Mouse (Mus musculus) G1E (cell line): ENCODE data around the gene Serp2. TPM values are rescaled to one million over a fixed set of nuclear protein-coding genes. Genes with fewer than 3 reads are reported as not detected.

ENCODE experiments used
- ATAC-seq: 2 replicates; pipeline ENCODE4 v1.8.0; 2016; ENCODE audit warnings: mild to moderate bottlenecking; ENCODE audit not compliant: insufficient number of reproducible peaks, poor library complexity, low FRiP score, severe bottlenecking; ENCODE audit errors: extremely low read depth
- DNase-seq: peaks from one replicate; pipeline ENCODE4 v3.0.0; 2012; ENCODE audit warnings: low spot score
- H3K27me3 ChIP-seq: 2 replicates; pipeline ENCODE4 v1.6.1; 2012; ENCODE audit warnings: mild to moderate bottlenecking, low read length, inconsistent platforms; ENCODE audit not compliant: insufficient read depth
- H3K36me3 ChIP-seq: replicated peaks from 2 replicates; pipeline ENCODE3; 2012; ENCODE audit warnings: mild to moderate bottlenecking, inconsistent platforms
- H3K4me1 ChIP-seq: 2 replicates; pipeline ENCODE4 v1.6.1; 2012; ENCODE audit warnings: low read depth, low read length, inconsistent platforms, mixed read lengths; ENCODE audit not compliant: insufficient read depth
- H3K4me3 ChIP-seq: 2 replicates; pipeline ENCODE4 v1.5.1; 2012; ENCODE audit warnings: low read depth, mild to moderate bottlenecking, inconsistent platforms, low read length, moderate library complexity, mixed read lengths
- H3K9me3 ChIP-seq: replicated peaks from 2 replicates; pipeline ENCODE4 v1.6.1; 2012; ENCODE audit warnings: inconsistent platforms
- CTCF ChIP-seq: IDR thresholded peaks from 2 replicates; pipeline ENCODE4 v1.5.1; 2012; ENCODE audit warnings: low read depth, low read length, inconsistent platforms, mixed read lengths
- GATA1 ChIP-seq: IDR thresholded peaks from 2 replicates; pipeline ENCODE4 v1.6.1; 2012; ENCODE audit warnings: borderline replicate concordance, low read length, inconsistent platforms, mixed read lengths
- GATA2 ChIP-seq: IDR thresholded peaks from 2 replicates; pipeline ENCODE4 v1.6.1; 2012; ENCODE audit warnings: low read depth, low read length, inconsistent platforms, borderline replicate concordance
- POLR2AphosphoS5 ChIP-seq: IDR thresholded peaks from 2 replicates; pipeline ENCODE4 v1.6.1; 2012; ENCODE audit warnings: low read depth, low read length, inconsistent platforms; ENCODE audit not compliant: insufficient replicate concordance
- TAL1 ChIP-seq: conservative IDR thresholded peaks from 2 replicates; pipeline ENCODE4 v1.6.1; 2012; ENCODE audit warnings: low read depth, low read length, inconsistent platforms, mixed read lengths
- polyA plus RNA-seq: library from polyadenylated mRNA; stranded (reverse); fragments of >175 nt; gene quantifications from 2 replicates; pipeline ENCODE4 v1.2.3, GENCODE M21; 2012
- total RNA-seq, 2 experiments: library from RNA; stranded (forward) in 1 of 2; stranded (reverse) in 1 of 2; fragments of 200-1000 nt in 1 of 2; fragments of >200 nt in 1 of 2; fragmentation: Nextera tagmentation in 1 of 2; gene quantifications; 2 replicates each; pipeline ENCODE4 v1.2.3; 2014 to 2017

The Serp2 gene
- total and polyA plus RNA-seq, 3 experiments = not detected

DNA sequence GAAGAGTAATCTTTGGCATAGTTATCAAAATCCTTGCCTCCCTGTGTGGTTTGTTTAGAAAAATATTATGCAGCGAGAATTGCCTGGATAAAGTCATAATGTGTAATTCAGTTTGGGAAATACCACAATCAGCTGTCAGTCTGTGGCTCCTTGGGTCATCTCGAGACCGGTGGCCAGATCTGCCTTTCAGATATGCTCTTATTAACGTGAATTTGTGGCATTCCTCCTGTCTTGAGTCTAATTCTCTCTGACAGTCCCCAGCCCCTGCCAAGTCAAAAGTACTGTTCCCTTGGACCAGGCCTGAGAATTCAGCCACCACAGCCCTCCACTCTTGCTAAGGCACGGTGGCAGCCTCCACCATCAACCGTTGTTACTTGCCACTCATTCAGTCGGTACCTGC lies 44.7 kb downstream of the Serp2 start:
- no peak for DNase-seq
- TF ChIP-seq GATA1 = no peak
- TF ChIP-seq CTCF = no peak
- TF ChIP-seq POLR2AphosphoS5 = no peak
- no peak for TF ChIP-seq GATA2

DNA sequence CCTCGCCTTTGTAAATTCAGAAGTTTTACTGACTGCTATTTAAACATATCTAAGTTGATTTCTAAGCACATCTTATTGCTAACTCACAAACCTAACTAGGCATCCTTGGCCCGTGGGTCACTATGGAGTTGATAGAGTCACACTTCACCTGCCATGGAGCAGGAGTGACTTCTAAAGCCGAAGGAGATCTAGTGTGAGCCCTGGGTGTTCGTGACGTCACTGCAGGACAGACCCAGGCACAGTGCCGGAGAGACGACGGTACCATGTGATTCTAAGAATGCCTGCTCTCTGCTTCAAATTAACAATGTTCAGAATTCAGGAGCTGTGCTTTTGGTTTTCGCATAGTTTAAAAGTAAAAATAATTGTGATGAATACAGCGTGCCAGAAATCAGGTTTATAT lies 48.0 kb downstream of the Serp2 start:
- peaks cover 9% of the 10 kb centered on the region for H3K4me1 ChIP-seq
- no peaks in the 10 kb centered on the region for H3K36me3 ChIP-seq
- peaks cover 35% of the 10 kb centered on the region for H3K9me3 ChIP-seq
- DNase-seq (no peak), ATAC-seq (no peak)
- peaks cover 4% of the 10 kb centered on the region; the same call in 1 of the 2 replicates for H3K27me3 ChIP-seq
- H3K4me3 ChIP-seq = no peak overlapping the region
- no peak for TF ChIP-seq CTCF
- no peak for TF ChIP-seq GATA2
- no peak for TF ChIP-seq POLR2AphosphoS5
- TF ChIP-seq GATA1 = no peak
- TF ChIP-seq TAL1 = no peak

More for the DNA sequence above, 44.7 kb downstream of the Serp2 start:
- peaks cover 38% of the 10 kb centered on the region for H3K9me3 ChIP-seq
- H3K4me3 ChIP-seq = no peak overlapping the region
- peaks cover 5% of the 10 kb centered on the region for H3K4me1 ChIP-seq
- H3K36me3 ChIP-seq = no peaks in the 10 kb centered on the region
- ATAC-seq = no peak
- no peaks in the 10 kb centered on the region for H3K27me3 ChIP-seq

DNA sequence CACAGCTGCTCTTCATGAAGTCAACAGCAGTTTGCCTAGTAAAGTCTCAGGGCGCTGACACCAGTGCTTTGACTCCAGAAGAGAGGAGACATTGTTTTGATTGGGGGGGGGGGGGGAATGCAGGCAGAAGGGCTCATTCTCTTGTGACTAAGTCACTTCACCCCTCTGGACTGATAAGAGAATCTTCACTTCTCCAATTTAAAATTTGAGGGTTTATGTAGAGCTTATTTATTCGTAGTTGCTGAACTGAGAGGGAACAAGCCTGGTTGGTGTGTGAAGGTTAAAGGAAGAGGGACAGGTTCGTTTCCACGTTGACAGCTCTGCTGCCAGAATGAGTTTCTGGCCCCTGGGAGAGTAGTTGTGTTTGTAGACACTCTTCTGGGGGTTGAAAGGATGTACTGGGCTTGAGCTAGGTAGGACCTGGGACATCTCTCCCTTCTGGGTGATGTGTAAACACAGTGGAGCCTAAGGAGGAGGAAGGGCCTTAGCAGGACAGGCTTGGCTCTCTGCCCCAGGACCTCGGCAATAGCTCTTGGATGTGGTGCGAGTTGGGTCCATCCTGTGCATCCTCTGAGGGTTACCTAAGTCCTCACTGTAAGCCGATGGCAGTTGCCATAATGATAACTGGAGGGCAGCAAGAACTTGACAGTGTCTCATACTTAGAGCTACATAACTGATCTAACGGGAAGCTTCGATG lies 48.7 kb downstream of the Serp2 start:
- TF ChIP-seq GATA2 (no peak), CTCF (no peak), POLR2AphosphoS5 (no peak), GATA1 (no peak), TAL1 (no peak)
- ATAC-seq (no peak), DNase-seq (no peak)
- H3K36me3 ChIP-seq = no peaks in the 10 kb centered on the region
- peaks cover 34% of the 10 kb centered on the region for H3K9me3 ChIP-seq
- peaks cover 4% of the 10 kb centered on the region; the same call in 1 of the 2 replicates for H3K27me3 ChIP-seq
- H3K4me3 ChIP-seq = no peak overlapping the region
- H3K4me1 ChIP-seq = peaks cover 8% of the 10 kb centered on the region

DNA sequence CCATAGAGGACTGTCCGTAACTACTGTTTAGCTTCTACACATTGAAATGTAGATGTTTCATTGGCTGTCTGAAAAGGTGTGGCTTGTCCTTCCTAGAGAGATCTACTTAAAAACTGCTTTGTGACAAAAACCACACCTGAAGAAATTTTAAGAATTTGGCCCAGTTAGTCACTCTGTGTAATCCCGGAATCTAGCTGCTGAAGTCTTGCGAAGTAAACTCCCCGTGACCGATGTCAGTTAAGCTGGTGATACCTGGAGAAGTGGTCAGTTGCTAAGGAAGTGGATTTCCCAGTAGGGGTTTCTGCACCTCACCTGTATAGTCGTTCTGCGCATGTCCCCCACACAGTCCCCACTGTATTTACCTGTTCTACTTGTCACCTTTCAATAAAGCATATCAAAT lies 49.3 kb downstream of the Serp2 start:
- no peak for TF ChIP-seq CTCF
- no peak for TF ChIP-seq GATA1
- no peak for TF ChIP-seq GATA2
- no peak for TF ChIP-seq POLR2AphosphoS5
- TF ChIP-seq TAL1 = no peak
- Histone ChIP-seq H3K9me3 (peaks cover 30% of the 10 kb centered on the region), H3K36me3 (no peaks in the 10 kb centered on the region), H3K4me3 (no peak overlapping the region), H3K27me3 (peaks cover 4% of the 10 kb centered on the region; the same call in 1 of the 2 replicates), H3K4me1 (peaks cover 8% of the 10 kb centered on the region)
- ATAC-seq (no peak), DNase-seq (no peak)

DNA sequence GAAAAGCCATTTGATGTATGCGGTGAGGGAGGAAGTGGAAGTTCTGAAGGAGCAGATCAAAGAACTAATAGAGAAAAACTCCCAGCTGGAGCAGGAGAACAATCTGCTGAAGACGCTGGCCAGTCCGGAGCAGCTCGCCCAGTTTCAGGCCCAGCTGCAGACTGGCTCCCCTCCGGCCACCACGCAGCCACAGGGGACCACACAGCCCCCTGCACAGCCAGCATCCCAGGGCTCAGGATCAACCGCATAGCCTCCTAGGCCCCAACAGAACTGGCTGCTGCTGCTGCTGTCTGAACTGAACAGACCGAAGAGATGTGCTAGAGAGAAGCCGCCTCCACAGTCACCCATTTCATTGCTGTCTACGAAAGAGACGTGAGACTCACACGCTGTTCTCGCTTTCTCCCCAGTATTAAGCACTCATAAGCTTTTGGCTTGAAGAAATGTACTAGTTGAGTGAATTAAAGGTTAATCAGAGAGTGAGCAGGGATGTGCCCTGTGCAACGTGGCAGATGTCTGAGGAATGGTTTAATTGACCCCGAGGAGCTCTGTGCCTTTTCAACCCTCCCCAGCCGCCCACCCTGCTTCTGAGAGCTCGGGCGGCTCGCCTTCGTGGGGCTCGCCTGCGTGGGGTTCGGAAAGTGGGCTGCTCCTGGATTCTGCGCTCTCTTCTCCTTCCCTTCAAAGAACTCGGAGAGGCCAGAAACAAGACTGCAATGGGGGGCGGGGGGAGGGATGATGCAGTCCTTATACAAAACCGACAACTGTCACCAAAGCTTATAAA lies 50.1 kb downstream of the Serp2 start:
- peaks cover 32% of the 10 kb centered on the region for H3K9me3 ChIP-seq
- DNase-seq = no peak
- no peaks in the 10 kb centered on the region for H3K36me3 ChIP-seq
- peaks cover 8% of the 10 kb centered on the region for H3K4me1 ChIP-seq
- no peak for ATAC-seq
- no peak for TF ChIP-seq GATA1
- no peak for TF ChIP-seq TAL1
- TF ChIP-seq POLR2AphosphoS5 = no peak
- TF ChIP-seq GATA2 = no peak
- TF ChIP-seq CTCF = no peak
- no peak overlapping the region for H3K4me3 ChIP-seq
- H3K27me3 ChIP-seq = peaks cover 4% of the 10 kb centered on the region; the same call in 1 of the 2 replicates

DNA sequence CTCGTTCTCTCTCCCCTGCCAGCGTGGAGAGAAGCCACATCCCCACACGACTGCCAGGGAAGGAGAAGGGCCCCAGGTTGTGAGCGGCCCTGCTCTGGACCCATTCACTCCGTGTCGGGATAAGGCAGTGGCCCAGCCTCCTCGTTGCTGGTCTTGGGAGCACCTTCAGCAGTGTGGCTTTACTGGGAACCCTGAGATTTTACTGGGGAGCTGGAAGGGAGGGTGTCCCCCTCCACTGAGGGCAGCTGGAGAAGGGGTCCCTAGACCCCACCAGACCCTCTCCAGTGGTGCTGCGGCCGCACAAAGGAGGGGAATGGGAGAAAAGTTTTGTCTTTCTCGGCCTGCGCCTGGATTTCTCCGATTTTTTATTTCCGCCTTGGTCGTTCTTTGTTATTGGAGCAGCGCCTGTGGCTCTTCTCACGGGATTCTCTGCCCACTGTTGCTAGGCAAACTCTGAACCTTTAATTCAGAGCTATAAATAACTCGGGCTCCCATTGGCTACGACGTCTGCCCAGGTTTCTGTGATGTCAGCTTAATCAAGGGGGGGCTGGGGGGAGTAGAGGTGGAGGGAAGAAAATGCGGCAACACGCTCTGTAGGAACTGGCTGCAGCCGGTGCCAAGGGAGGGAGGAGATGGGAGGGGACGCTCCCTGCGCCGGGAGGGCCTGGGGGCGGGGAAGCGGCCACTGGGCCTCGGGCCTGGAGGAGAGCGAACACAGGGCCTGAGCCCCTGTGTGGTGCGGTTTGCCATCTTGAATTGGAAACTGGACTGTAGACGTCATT lies 51.1 kb downstream of the Serp2 start:
- H3K36me3 ChIP-seq = no peaks in the 10 kb centered on the region
- H3K27me3 ChIP-seq = peaks cover 4% of the 10 kb centered on the region; the same call in 1 of the 2 replicates
- peak overlapping the region; percentile 65 for H3K4me3 ChIP-seq
- H3K9me3 ChIP-seq = peaks cover 34% of the 10 kb centered on the region
- H3K4me1 ChIP-seq = peaks cover 8% of the 10 kb centered on the region
- ATAC-seq = peak; percentile 71
- peak; percentile 10 for DNase-seq
- TF ChIP-seq GATA1 (no peak), POLR2AphosphoS5 (no peak), CTCF (no peak), GATA2 (no peak), TAL1 (no peak)
